Mouse (Mus musculus) embryonic facial prominence, embryonic 14.5 days (tissue): Measurements from ENCODE around the gene Stpg2. TPM values are rescaled to one million over a fixed set of nuclear protein-coding genes. Genes with fewer than 3 reads are reported as not detected.

Source experiments
- ATAC-seq: fragments of 200-750 bp; cut with Nextera tagmentation; 2 replicates; pipeline ENCODE4 v1.8.0; 2017; ENCODE audit warnings: low read depth, moderate number of reproducible peaks, moderate TSS enrichment
- DNase-seq: peaks from one replicate; pipeline ENCODE4 v3.0.0-alpha.2; 2015; ENCODE audit warnings: low spot score
- H3K27ac ChIP-seq: fragments of 300-500 bp; sonication (generic); replicated peaks from 2 replicates; pipeline ENCODE4 v1.5.1; 2014; ENCODE audit warnings: low read depth, mild to moderate bottlenecking, low read length, moderate library complexity
- H3K27me3 ChIP-seq: fragments of 300-500 bp; sonication (generic); replicated peaks from 2 replicates; pipeline ENCODE4 v1.6.1; 2014; ENCODE audit warnings: low read length; ENCODE audit not compliant: control insufficient read depth, insufficient read depth
- H3K36me3 ChIP-seq: fragments of 300-500 bp; sonication (generic); 2 replicates; pipeline ENCODE4 v1.6.1; 2014; ENCODE audit warnings: low read length, mixed read lengths; ENCODE audit not compliant: control insufficient read depth, insufficient read depth
- H3K4me1 ChIP-seq: fragments of 300-500 bp; sonication (generic); 2 replicates; pipeline ENCODE4 v1.6.1; 2014; ENCODE audit warnings: antibody characterized with exemption, low read length; ENCODE audit not compliant: control insufficient read depth, insufficient read depth
- H3K4me2 ChIP-seq: fragments of 300-500 bp; sonication (generic); 2 replicates; pipeline ENCODE4 v1.6.1; 2014; ENCODE audit warnings: low read depth, mild to moderate bottlenecking, low read length, moderate library complexity, mixed read lengths
- H3K4me3 ChIP-seq: fragments of 300-500 bp; sonication (generic); 2 replicates; pipeline ENCODE4 v1.5.1; 2014; ENCODE audit warnings: low read depth, mild to moderate bottlenecking, low read length
- H3K9ac ChIP-seq: fragments of 300-500 bp; sonication (generic); 2 replicates; pipeline ENCODE4 v1.6.1; 2014; ENCODE audit warnings: low read depth, mild to moderate bottlenecking, low read length, moderate library complexity, mixed read lengths
- H3K9me3 ChIP-seq: fragments of 300-500 bp; sonication (generic); 2 replicates; pipeline ENCODE4 v1.6.1; 2016; ENCODE audit warnings: low read length; ENCODE audit not compliant: control insufficient read depth
- WGBS: fragments of 180-500 bp; shearing (Covaris S2); extraction: QIAGEN DNeasy Blood & Tissue Kit; methylation state at CpG from one replicate; pipeline ENCODE4 v1.1.7; 2014; 5-methylcytosine and 5-hydroxymethylcytosine counted together
- polyA plus RNA-seq: library from polyadenylated mRNA; unstranded; fragments of >200 nt; fragmentation: Nextera tagmentation; extraction: Ambion mirVana; gene quantifications from 2 replicates; pipeline ENCODE4 v1.2.1, GENCODE M21; 2014

The Stpg2 gene
- polyA plus RNA-seq, result 0.13 TPM in 1 of 2 replicates, not detected in the other

DNA sequence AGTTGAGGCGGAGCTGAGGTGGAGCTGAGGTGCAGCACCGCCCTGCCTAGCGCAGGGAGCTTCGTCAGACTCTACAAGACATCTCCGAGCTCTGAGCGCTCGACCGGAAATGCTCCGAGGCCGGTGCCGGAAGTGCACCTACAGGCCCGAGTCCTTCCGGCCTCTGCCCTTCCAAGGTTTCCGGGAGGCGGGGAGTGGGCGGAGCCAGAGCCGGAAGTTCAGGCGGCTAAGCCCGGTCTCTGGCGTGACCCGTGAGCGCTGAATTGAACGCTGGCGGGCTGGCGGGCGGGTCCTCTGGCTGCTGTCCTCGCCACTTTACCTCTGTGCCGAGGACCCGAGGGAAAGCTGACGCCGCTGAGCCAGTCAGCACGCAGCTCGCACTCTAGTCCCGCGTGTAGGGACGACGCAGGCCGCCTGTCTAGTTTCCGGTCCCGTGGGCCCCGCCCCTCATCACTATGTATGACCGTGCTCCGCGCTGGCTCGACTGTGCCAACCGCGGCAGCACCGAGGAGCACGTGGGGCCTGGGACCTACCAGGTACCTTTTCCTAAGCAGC lies at the start of gene Stpg2:
Gene Stpg2 (plus strand): TSS at position 251 of the 555 bp plus-strand sequence.
- WGBS, result 5% methylated on average over 23 of the region's 49 CpGs
- no peaks in the 10 kb centered on the region for H3K36me3 ChIP-seq
- no peaks in the 10 kb centered on the region for H3K9me3 ChIP-seq
- peaks cover 22% of the 10 kb centered on the region for H3K27me3 ChIP-seq
- peak within 1 kb of the TSS; percentile 77 for H3K9ac ChIP-seq
- DNase-seq (peak; percentile 97), ATAC-seq (peak; percentile 98)
- peak within 1 kb of the TSS; percentile 94 for H3K27ac ChIP-seq
- peak within 1 kb of the TSS; percentile 66 for H3K4me3 ChIP-seq
- peak within 1 kb of the TSS; percentile 71 for H3K4me2 ChIP-seq
- 0 out of 2 replicates have a peak, but pooled peaks cover 5% of the 10 kb centered on the region for H3K4me1 ChIP-seq

DNA sequence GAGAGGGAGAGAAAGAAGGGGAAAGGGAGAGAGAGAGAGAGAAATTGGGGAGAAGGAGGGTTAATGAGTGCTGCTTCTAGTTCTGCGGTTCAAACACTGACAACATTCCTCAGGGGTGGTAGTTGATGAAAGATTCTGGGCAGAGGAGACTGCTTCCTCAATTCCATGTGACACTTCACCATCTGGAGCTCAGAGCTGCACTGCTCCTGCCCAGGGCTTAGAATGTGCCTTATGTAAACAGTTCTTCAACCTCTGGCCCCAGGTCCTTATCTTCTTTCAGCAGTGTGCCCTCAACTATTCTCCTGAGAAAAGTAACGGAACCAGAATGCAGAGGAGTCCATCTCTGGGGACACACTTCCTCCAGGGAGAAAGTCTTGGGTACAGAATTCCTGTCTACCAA lies 43.3 kb upstream of the Stpg2 start:
- H3K9ac ChIP-seq, result no peak overlapping the region
- H3K9me3 ChIP-seq, result no peaks in the 10 kb centered on the region
- 28% methylated on average over 2 of the region's 2 CpGs for WGBS
- no peaks in the 10 kb centered on the region for H3K27me3 ChIP-seq
- peak; percentile 28 for DNase-seq
- no peak overlapping the region for H3K4me2 ChIP-seq
- no peak overlapping the region for H3K4me3 ChIP-seq
- no peak for ATAC-seq
- no peak overlapping the region for H3K27ac ChIP-seq
- H3K4me1 ChIP-seq, result no peaks in the 10 kb centered on the region
- no peaks in the 10 kb centered on the region for H3K36me3 ChIP-seq

DNA sequence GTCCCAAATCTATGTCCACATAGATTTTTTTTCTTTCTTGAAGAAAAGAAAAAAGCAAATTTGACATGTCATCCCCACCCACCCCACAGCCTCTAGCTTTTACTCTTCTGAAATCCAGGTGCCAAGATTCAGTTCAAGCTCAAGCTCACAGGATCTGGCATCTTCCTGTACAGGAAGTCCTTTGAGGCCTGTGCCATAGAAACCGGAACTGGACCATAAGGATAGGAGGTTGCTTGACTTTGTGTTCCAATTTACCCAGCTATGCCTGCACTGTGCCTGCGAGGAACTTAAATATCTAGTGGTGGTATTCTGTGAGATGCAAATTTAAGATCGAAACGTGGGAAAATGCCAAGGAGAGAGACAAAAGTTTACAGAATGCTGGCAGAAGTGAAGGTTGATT lies 42.8 kb upstream of the Stpg2 start:
- H3K4me3 ChIP-seq, result no peak overlapping the region
- DNase-seq (no peak), ATAC-seq (no peak)
- no peak overlapping the region for H3K27ac ChIP-seq
- H3K4me2 ChIP-seq, result no peak overlapping the region
- H3K4me1 ChIP-seq, result no peaks in the 10 kb centered on the region
- no peaks in the 10 kb centered on the region for H3K9me3 ChIP-seq
- H3K36me3 ChIP-seq, result no peaks in the 10 kb centered on the region
- no peak overlapping the region for H3K9ac ChIP-seq
- WGBS, result 80% methylated on average over 4 of the region's 4 CpGs
- no peaks in the 10 kb centered on the region for H3K27me3 ChIP-seq

- Histone ChIP-seq H3K9ac (no peak overlapping the region), H3K4me1 (no peaks in the 10 kb centered on the region), H3K9me3 (no peaks in the 10 kb centered on the region), H3K4me2 (no peak overlapping the region), H3K4me3 (no peak overlapping the region), H3K27me3 (no peaks in the 10 kb centered on the region), H3K27ac (no peak overlapping the region), H3K36me3 (no peaks in the 10 kb centered on the region)
- DNase-seq, result no peak
- WGBS, result 65% methylated on average over 4 of the region's 4 CpGs
- no peak for ATAC-seq
These were observed 36.8 kb upstream of the Stpg2 start for GRCm38 (mm10) chr3:139168510-139169269.

GRCm38 (mm10) chr3:139169740-139170139 lies 35.8 kb upstream of the Stpg2 start:
- 76% methylated on average over 1 of the region's 1 CpGs for WGBS
- Histone ChIP-seq H3K27ac (no peak overlapping the region), H3K4me3 (no peak overlapping the region), H3K4me2 (no peak overlapping the region), H3K27me3 (no peaks in the 10 kb centered on the region), H3K4me1 (no peaks in the 10 kb centered on the region), H3K9me3 (no peaks in the 10 kb centered on the region), H3K9ac (no peak overlapping the region), H3K36me3 (no peaks in the 10 kb centered on the region)
- DNase-seq (no peak), ATAC-seq (no peak)

- ATAC-seq, result no peak
- 59% methylated on average over 1 of the region's 1 CpGs for WGBS
- H3K4me1 ChIP-seq, result no peaks in the 10 kb centered on the region
- no peaks in the 10 kb centered on the region for H3K36me3 ChIP-seq
- no peak overlapping the region for H3K4me2 ChIP-seq
- peaks cover 7% of the 10 kb centered on the region; the same call in 1 of the 2 replicates for H3K9me3 ChIP-seq
- DNase-seq, result no peak
- no peaks in the 10 kb centered on the region for H3K27me3 ChIP-seq
- H3K27ac ChIP-seq, result no peak overlapping the region
- no peak overlapping the region for H3K4me3 ChIP-seq
- no peak overlapping the region for H3K9ac ChIP-seq
These were observed 28.6 kb upstream of the Stpg2 start for GRCm38 (mm10) chr3:139176936-139177335.

GRCm38 (mm10) chr3:139191541-139191940 lies 14.0 kb upstream of the Stpg2 start:
- DNase-seq, result no peak
- Histone ChIP-seq H3K4me3 (no peak overlapping the region), H3K4me2 (no peak overlapping the region), H3K9ac (no peak overlapping the region), H3K4me1 (no peaks in the 10 kb centered on the region), H3K27me3 (no peaks in the 10 kb centered on the region), H3K27ac (no peak overlapping the region), H3K9me3 (no peaks in the 10 kb centered on the region), H3K36me3 (no peaks in the 10 kb centered on the region)
- ATAC-seq, result no peak
- 76% methylated on average over 1 of the region's 1 CpGs for WGBS

GRCm38 (mm10) chr3:139193917-139194316 lies 11.6 kb upstream of the Stpg2 start:
- Histone ChIP-seq H3K9ac (no peak overlapping the region), H3K4me2 (no peak overlapping the region), H3K4me1 (no peaks in the 10 kb centered on the region), H3K9me3 (no peaks in the 10 kb centered on the region), H3K4me3 (no peak overlapping the region), H3K36me3 (no peaks in the 10 kb centered on the region), H3K27me3 (no peaks in the 10 kb centered on the region), H3K27ac (no peak overlapping the region)
- ATAC-seq (no peak), DNase-seq (no peak)

DNA sequence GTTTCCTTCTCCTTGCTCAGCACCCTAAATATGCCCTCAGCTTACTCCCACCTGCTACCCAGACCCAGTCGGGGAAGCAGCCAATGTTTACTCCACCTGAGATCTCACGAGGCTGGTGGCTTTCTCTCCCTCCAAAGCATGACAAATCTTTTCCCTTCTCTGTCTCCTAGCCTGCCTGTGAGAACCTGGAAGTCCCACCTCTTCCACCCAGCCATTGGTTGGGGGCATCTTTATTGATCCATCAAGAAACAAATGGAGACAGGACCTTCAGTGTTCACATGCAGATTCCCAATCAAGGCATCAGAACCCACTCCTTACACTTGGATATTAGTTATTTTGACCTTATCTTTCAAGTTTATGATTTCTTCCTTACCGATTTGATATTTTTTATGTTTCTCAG lies 7.1 kb upstream of the Stpg2 start:
- H3K36me3 ChIP-seq, result no peaks in the 10 kb centered on the region
- ATAC-seq, result no peak
- H3K27me3 ChIP-seq, result peaks cover 19% of the 10 kb centered on the region
- H3K9me3 ChIP-seq, result no peaks in the 10 kb centered on the region
- no peak overlapping the region for H3K4me3 ChIP-seq
- no peak overlapping the region for H3K27ac ChIP-seq
- 60% methylated on average over 3 of the region's 3 CpGs for whole genome bisulfite sequencing
- H3K4me2 ChIP-seq, result no peak overlapping the region
- no peaks in the 10 kb centered on the region for H3K4me1 ChIP-seq
- DNase-seq, result no peak
- no peak overlapping the region for H3K9ac ChIP-seq
